Mouse (Mus musculus) kidney, postnatal 10 days (tissue): ENCODE data around the gene Gmds.

Source experiments
- DNase-seq: peaks from one replicate; pipeline ENCODE4 v3.0.0; 2021; ENCODE audit warnings: mixed read lengths

The Gmds gene

DNA sequence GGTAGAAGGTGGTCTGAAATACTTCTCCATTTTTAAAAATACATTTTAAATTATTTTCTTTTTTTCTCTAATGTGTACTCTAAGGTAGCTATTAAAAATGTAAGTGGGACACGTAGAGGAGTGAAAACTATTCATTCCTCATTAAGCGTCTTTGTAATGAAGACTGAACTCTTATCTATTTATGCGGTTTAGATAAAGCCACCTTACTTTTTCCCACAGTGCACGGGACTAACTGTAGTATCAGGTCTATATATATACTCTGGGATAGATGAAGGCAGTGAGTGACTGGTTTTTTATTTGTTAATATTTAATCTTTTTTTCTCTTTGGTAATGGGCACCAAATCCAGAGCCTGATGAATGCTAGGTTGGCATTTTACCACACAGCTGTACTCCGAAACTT is 478.3 kb downstream of the Gmds start:
- DNase-seq: no peak

- no peak for DNase-seq
Measured at GRCm38 (mm10) chr13:31854000-31854399, 484.5 kb downstream of the Gmds start.

- no peak for DNase-seq
Measured at GRCm38 (mm10) chr13:31853564-31853963, 485.0 kb downstream of the Gmds start.

DNA sequence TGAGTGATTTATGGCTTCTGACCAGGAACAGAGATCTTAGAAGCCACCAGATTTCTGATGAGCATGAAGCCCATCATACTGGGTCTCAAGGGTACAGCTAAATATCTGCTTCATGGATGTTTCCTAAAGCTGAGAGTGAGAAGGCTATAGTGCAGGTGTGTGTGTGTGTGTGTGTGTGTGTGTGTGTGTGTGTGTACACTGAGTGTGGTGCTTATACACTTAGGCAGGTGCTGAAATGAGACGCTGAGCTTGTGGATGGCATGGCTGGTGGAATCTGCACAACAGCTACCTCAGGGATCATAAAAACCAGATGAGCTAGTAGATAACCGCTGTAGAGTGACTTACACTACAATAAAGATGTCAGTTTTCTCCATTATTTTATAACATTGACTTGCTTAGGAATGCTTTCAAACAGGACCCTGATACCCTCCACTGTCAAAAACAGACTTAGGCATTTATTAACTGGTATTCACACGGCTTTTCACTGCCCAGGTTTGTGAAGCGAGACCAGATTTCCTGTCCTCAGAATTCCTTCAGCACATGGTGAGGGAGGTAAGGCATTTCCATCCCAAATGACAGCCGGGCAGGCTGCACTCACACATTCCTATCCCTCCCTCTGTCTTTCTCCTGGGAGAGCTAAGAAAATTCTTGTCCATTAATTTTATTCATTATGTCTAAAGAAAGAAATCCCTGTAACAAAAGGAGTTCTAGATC is 489.1 kb downstream of the Gmds start:
- DNase-seq: no peak

GRCm38 (mm10) chr13:31835802-31836201 is 502.7 kb downstream of the Gmds start:
- DNase-seq: no peak

DNA sequence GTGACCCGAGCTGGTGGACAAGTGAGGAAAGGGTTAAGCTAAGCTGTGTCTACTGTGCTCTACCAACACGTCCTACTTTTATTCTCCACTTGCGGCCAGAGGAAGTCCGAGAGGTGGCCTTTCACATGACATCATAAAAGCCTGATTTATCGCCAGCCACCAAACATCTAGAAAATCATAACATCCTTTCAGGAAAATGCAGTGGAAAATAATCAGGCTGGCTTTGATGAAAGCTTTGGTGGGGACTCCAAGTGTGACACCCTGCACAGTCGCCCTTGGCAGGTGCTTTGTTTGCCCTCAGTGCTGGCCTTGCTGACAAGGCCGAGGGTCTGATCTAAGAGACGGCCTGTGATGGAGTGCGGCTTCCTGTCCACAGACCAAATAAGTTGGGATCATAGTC is 508.2 kb downstream of the Gmds start:
- peak; percentile 45 for DNase-seq

DNA sequence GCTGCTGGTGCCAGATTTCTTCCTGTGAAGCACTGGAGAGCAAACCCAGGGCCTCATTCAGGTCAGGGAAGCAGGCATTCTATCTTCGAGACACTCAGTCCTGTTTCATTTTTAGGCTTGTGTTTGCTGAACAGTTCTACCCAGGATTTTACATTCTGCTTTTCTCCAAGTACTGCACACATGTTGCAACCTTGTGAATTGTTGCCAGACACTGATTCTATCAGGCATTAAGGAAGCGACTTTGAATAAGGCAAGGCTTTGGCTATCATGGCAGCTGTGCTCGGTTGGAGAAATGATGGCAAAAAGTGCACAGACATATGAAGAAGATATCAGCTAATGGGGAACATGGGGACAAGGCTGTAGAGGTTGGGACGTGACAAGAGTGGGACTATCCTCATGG is 510.1 kb downstream of the Gmds start:
- no peak for DNase-seq

DNA sequence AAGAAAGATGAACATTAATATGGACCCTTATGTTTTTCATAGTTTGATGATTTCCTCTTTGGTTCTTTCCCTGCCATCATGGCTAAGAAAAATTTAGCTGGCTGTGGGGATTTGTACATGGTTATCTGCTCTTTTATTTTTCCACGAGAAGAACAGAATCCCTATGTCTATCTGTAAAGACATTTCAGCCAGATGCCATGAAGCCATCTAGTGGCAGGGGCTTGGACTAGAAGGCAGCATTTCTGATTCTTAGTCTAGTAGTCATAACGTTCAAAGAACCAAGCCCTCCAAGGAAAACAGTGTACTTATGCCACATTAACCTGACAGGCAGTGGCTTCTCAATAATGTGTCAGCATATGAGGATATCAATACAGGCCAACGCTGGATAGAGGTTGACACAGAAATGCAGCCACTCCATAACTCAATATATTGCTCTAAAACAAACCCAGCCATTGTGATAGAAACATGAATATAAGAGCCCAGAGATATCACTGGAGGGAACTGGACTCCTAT is 510.7 kb downstream of the Gmds start:
- DNase-seq: no peak

GRCm38 (mm10) chr13:31827160-31827559 is 511.4 kb downstream of the Gmds start:
- no peak for DNase-seq

GRCm38 (mm10) chr13:31825180-31825579 is 513.4 kb downstream of the Gmds start:
- no peak for DNase-seq

- no peak for DNase-seq
Measured at GRCm38 (mm10) chr13:31823316-31823715, 515.2 kb downstream of the Gmds start.

- no peak for DNase-seq
Measured at GRCm38 (mm10) chr13:31821050-31821449, 517.5 kb downstream of the Gmds start.

DNA sequence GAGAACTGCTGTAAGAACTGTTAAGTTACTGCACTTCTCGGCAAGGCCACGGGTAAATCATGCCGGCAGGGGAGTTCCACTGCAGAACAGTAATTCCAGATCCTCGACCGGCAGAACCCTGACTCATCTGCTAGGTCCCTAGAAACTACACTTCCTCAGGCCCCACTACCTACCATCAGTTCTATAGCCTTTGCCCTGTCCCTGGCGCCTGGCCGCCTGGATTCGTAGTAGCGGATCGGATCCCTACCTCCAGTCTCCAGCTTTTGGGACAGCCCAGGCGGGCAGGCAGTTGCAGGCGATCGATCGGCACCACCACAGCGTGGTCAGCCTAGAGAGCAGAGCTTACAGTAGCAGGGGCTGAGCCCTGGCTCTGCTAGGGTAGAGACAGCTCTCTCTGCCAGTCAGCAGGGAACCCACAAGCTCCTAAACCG is 517.9 kb downstream of the Gmds start:
- DNase-seq: peak; percentile 68

GRCm38 (mm10) chr13:31819664-31820405 is 518.7 kb downstream of the Gmds start:
- no peak for DNase-seq

GRCm38 (mm10) chr13:31818337-31818736 is 520.2 kb downstream of the Gmds start:
- no peak for DNase-seq

DNA sequence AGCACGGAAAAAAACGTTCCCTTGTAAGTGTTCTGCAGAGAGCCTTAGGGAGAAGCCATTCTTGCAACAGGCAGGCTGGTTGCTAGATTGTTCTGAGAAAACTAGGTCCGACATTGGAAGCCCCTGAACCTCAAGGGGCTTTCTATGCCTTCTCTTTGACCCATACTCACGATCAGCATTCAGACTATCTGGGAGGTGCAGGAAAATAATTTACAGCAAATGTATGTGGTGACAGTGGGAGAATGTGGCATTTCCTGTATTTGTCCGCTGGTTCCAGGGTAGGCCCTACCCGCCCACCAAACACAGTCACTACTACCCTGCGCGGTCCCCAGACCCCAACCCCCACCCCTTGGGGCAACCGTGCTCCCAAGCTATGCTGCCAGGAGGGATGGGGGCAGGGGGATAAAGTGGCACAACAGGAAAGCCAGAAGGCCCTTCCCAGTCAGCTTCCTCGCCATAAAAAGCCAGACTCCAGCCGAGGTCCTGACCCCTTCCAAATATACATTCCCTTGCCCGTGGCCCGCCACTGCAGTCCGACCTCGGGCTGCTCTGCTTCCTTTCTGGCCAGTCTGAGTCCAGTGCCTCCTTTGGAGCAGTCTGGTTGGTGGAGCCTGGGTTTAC is 523.0 kb downstream of the Gmds start:
- DNase-seq: peak; percentile 31

DNA sequence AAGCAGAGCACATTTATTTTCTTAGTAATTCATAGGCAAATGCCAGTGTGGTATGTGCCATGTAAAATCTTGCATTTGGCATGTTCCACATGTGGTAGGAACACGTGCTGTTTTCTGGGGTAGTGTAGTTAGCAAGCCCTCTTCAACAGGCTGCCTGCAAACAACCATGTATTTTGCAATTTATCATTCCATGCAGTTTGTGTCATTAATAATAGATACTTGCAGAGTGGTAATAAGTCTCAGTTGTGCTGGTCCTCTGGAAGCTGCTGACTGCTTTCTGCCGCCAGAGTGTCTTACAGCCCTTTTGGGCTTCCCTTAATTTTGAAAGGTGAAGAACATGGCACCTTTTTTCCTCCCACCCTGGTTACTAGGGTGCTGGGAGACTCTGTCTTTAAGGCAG is 525.8 kb downstream of the Gmds start:
- DNase-seq: no peak

GRCm38 (mm10) chr13:31811542-31812021 is 527.0 kb downstream of the Gmds start:
- DNase-seq: peak; percentile 46

DNA sequence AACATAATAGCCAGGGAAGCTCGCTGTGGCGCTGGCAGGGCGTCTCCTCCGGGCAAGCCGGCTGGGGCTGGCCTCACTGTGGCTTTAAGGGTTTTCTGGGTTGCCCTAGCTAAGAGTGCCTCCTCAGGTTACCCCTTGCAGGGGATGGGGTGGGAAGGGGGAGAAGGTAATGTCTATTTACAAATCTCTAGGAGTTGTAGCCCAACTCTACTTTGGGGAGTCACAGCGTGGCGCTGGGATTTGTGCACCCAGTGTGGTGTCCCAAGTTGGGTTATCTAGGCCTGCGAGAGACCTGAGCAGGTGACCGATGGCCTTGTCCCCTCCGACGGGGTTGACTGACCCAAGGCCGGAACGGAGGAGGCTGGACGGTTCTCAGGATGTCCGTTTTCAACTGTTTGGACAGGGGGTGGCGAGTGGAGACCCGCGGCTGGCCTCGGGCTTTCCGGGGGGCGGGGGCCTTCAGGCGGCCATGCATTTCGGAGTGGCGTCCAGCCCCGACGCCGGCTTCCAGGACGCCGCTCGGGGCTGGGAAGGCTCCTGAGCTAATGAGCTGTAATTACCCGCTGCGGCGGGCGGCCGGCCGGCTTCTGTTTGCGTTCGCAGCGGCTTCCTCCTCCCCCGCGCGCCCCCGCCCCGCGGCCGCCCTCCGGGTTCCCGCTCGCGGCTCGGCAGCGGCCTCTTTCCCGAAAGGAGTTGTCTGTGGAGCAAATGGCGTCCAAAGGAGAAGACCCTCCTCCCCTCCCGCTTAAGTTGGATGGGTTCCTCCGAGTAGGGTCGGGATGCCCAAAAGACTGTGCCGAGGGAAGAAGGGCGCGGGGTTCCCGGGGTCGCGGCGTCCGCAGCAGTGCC is 527.6 kb downstream of the Gmds start:
- DNase-seq: peak; percentile 65

DNA sequence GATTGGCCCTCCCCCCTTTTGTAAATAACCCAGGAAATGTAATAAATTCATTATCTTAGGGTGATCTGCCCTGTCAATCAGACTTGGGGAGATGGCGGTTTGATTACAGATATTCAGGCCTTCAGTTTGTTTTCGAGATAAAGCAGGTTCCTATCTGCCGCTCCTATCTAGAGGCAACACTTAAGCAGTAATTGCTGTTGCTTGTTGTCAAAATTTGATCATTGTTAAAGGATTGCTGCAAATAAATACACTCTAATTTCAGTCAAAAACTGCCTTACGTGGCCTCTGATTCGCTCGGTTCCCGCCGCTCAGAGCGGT is 528.2 kb downstream of the Gmds start:
- no peak for DNase-seq

- no peak for DNase-seq
Measured at GRCm38 (mm10) chr13:31809701-31810100, 528.8 kb downstream of the Gmds start.

- DNase-seq: no peak
Measured at GRCm38 (mm10) chr13:31808804-31809420, 529.6 kb downstream of the Gmds start.
